Mouse (Mus musculus): ENCODE data around the gene Lrrfip1. TPM values are rescaled to one million over a fixed set of nuclear protein-coding genes. Genes with fewer than 3 reads are reported as not detected.
A peak's percentile ranks its signal among the peaks of the same experiment; 100 is the strongest.

Lrrfip1 gene
- polyA plus RNA-seq, 1 experiment from 2014 or later, result 28.3 TPM

DNA sequence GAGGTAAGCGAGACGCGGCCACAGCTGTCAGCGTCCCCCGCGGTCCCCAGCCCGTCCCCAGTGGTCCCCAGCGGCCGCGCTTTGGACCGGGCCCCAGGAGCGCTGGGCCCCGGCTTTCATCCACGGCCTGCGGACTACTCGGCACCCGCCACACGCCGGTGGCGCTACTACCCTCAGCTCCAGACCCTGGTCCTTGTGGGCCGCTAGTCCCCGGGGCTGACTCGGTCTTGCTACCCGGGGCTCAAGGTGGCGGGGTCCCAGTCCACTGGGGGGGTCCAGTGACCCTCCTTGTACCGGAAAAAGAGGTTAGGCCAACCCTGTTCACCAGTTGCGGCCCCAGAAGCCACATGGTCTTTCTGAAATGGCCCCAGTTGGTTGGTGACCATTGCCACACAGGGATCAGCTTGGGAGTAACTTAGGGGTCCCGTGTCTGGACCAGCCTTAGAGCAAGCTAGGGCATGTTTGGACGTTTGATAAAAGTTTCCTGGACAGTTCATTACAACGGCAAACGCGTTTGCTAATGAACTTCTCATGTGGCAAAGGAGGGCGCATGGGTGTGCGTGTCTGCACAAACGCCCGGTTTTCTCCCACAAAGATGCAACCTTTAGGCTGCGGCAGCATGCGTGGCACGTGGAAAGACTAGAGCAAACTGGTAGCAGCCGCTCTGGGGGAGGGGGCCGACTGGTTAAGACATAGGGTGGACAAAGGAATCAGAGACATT is 514 bp downstream of the Lrrfip1 start:
- peaks cover 6% of the 10 kb centered on the region; the same call in 1 of the 2 replicates for H3K27me3 ChIP-seq
- H3K4me1 ChIP-seq (replicated peaks), result peaks cover 15% of the 10 kb centered on the region
- H3K27ac ChIP-seq, result no peak overlapping the region
- H3K4me3 ChIP-seq (replicated peaks), result peak overlapping the region; percentile 69
- H3K9me3 ChIP-seq, result 0 out of 2 replicates have a peak, but pooled peaks cover 4% of the 10 kb centered on the region
- 2% methylated on average over 40 of the region's 41 CpGs for WGBS
- H3K36me3 ChIP-seq, result no peaks in the 10 kb centered on the region
- H3K4me2 ChIP-seq, result peak overlapping the region; percentile 97
- peak overlapping the region; percentile 78 for H3K9ac ChIP-seq (replicated peaks)
- 0 out of 2 replicates have a peak, but pooled peaks have one; percentile 24 for ATAC-seq (ENCODE audit: insufficient number of reproducible peaks, insufficient read depth, low FRiP score, low TSS enrichment, low read depth)

DNA sequence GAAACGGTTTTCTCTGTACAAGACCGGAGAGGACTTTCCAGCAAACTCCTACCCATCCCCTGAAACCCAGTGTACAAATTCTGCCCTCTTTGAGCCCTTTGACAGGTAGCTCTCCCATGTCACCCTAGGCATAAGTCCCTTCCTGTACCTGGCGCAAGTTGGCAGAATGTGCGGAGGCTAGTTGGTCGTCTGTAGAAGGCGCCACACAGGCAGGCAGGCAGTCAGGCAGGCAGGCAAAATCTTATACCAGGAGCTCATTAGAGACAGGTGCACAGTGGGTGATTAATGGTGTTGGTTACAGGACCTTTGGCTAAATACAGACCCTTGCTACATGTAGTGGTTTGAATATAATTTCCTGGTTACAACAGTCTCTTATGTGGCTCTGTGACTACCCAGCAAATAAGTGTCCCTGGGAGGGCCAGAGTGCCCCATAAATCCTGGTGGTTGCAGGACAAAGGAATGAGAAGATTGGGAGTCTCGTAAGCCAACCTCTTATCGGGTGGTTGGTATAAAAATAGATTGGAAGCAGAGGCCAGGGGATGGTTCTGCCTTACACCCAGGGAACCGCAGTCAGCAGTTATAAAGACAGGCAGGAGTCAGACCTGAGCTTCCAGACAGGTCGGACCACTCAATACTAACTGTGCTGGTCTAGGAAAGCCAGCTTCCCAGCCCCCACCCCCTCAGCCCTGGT is 1.5 kb downstream of the Lrrfip1 start:
- Histone ChIP-seq H3K4me2 (peak overlapping the region; percentile 97), H3K4me1 (replicated peaks) (peaks cover 15% of the 10 kb centered on the region), H3K9ac (replicated peaks) (no peak overlapping the region), H3K36me3 (no peaks in the 10 kb centered on the region), H3K27ac (no peak overlapping the region), H3K9me3 (0 out of 2 replicates have a peak, but pooled peaks cover 4% of the 10 kb centered on the region), H3K4me3 (replicated peaks) (peak overlapping the region; percentile 69; the same call in 1 of the 2 replicates), H3K27me3 (peaks cover 6% of the 10 kb centered on the region; the same call in 1 of the 2 replicates)
- WGBS, result 58% methylated on average over 10 of the region's 10 CpGs
- ATAC-seq (ENCODE audit: insufficient number of reproducible peaks, insufficient read depth, low FRiP score, low TSS enrichment, low read depth), result no peak

DNA sequence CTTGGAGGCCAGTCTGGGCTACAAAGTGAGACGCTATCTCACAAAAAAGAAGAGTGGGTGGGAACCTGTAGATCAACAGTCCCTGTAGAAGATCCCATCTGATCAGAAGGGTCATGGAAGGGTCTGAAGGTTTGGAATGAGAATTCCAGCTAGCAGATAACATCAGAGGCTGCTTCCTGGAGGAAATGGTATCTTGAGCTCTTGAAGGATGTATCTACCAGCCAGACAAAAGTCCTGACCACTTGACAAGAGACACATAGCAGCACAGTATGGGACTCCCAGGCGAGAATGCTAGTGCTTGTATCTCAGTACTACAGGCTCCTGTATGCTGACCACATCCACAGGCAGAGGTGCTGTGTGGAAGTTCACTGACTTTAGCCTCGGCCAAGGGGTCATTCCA is 2.6 kb downstream of the Lrrfip1 start:
- no peaks in the 10 kb centered on the region for H3K9me3 ChIP-seq
- H3K27ac ChIP-seq, result no peak overlapping the region
- no peak overlapping the region for H3K4me2 ChIP-seq
- no peaks in the 10 kb centered on the region for H3K36me3 ChIP-seq
- H3K27me3 ChIP-seq, result peaks cover 6% of the 10 kb centered on the region; the same call in 1 of the 2 replicates
- no peak overlapping the region for H3K9ac ChIP-seq (replicated peaks)
- no peak overlapping the region for H3K4me3 ChIP-seq (replicated peaks)
- 83% methylated on average over 3 of the region's 3 CpGs for WGBS
- H3K4me1 ChIP-seq (replicated peaks), result peaks cover 15% of the 10 kb centered on the region
- ATAC-seq (ENCODE audit: insufficient number of reproducible peaks, insufficient read depth, low FRiP score, low TSS enrichment, low read depth), result no peak

DNA sequence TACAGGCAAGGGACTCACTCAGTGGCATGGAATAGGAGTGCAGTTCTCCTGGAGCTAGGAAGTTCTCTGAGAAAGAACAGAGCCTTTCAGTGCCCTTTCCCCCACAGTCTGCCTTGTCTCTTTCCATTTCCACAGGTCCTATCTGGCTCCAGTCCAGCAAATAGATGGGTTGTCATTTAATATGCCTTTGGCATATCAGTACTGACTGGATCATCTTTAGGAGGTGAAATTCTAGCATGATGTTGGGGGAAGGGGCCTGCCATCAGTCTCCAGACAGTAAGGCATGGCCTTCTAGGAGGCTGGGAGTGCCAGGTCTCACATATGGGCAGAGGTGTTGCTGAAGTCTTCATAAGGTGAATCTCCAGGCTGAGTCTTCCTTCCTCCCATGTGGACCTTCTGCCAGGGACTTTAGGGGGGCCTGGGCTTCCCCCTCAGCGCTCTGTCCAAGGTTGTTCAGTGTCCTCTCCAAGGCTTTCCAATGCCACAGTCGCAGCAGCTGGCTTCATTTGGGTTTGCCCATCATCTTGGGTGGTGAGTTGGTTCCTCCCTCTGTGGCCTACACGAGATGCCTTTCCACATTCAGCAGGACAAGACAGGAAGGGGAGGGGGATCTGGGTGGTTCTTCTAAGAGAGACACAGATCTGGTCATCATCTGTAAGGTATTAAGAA is 3.5 kb downstream of the Lrrfip1 start:
- peaks cover 15% of the 10 kb centered on the region for H3K4me1 ChIP-seq (replicated peaks)
- no peak for ATAC-seq (ENCODE audit: insufficient number of reproducible peaks, insufficient read depth, low FRiP score, low TSS enrichment, low read depth)

DNA sequence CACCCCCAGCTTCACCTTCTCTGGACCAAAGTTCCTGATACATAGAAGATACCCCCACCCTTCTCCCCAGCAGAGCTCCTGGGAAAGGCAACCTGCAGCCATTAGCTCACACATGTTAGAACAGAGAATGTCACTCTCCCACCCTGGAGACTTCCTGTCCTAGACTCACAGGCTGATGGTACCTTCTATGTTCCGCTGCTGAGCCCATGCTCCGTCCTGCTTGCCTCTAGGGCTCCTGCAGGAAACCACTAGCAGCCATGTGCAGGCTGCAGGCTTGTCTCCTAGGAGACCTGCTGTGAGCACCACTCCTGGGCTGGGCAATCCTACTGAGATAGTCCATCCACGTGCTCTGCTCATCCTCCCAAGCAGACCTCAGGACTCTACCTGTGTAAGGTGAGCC is 4.1 kb downstream of the Lrrfip1 start:
- Histone ChIP-seq H3K36me3 (no peaks in the 10 kb centered on the region), H3K4me2 (no peak overlapping the region), H3K4me1 (replicated peaks) (peaks cover 15% of the 10 kb centered on the region), H3K9me3 (no peaks in the 10 kb centered on the region), H3K27me3 (no peaks in the 10 kb centered on the region; the same call in 1 of the 2 replicates), H3K4me3 (replicated peaks) (no peak overlapping the region), H3K27ac (no peak overlapping the region), H3K9ac (replicated peaks) (no peak overlapping the region)
- no peak for ATAC-seq (ENCODE audit: insufficient number of reproducible peaks, insufficient read depth, low FRiP score, low TSS enrichment, low read depth)
- 76% methylated on average over 3 of the region's 3 CpGs for WGBS

More for the DNA sequence above, 3.5 kb downstream of the Lrrfip1 start:
- Histone ChIP-seq H3K27me3 (peaks cover 5% of the 10 kb centered on the region; the same call in 1 of the 2 replicates), H3K36me3 (no peaks in the 10 kb centered on the region), H3K27ac (no peak overlapping the region), H3K9ac (replicated peaks) (no peak overlapping the region), H3K4me3 (replicated peaks) (no peak overlapping the region), H3K4me2 (no peak overlapping the region), H3K9me3 (no peaks in the 10 kb centered on the region)
- WGBS, result 81% methylated on average over 3 of the region's 3 CpGs

DNA sequence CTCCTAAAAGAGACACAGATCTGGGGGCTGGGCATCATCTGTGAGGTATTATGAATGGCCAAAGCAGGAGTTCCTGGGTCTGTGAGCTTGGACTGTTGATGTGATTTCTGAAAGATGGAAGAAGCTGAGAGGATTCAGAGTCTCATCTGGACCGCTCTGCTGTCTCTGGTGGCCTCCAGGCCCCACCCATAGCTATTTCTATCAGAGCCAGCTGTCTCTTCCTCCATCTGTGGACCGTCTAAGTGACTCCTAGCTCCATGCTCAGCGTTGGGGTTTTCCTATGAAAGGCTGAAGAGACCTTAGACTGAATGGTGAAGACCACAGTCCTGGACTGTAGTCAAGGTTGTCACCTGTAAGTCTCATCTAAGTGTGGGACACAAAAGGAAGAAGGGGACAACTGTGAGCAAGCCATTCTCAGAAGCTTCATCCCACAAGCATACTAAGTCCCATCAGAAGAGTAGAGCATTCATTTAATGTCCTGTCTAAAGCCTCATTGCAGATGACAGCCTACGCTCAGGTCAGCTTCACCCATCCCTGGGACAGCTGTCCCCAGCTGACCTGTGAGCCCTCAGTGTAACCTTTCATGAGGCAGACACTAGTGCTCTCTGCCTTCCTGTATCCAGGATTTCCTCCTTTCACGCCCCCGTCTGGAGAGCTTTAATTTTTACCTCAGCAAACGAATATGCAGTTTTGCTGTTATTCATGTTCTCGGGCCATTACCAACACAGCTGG is 5.2 kb downstream of the Lrrfip1 start:
- ATAC-seq (ENCODE audit: insufficient number of reproducible peaks, insufficient read depth, low FRiP score, low TSS enrichment, low read depth), result no peak
- no peak overlapping the region for H3K9ac ChIP-seq (replicated peaks)
- H3K4me1 ChIP-seq (replicated peaks), result peaks cover 15% of the 10 kb centered on the region
- WGBS, result 85% methylated on average over 8 of the region's 8 CpGs
- no peaks in the 10 kb centered on the region; the same call in 1 of the 2 replicates for H3K27me3 ChIP-seq
- H3K27ac ChIP-seq, result no peak overlapping the region
- no peak overlapping the region for H3K4me2 ChIP-seq
- no peaks in the 10 kb centered on the region for H3K9me3 ChIP-seq
- H3K36me3 ChIP-seq, result no peaks in the 10 kb centered on the region
- no peak overlapping the region for H3K4me3 ChIP-seq (replicated peaks)

DNA sequence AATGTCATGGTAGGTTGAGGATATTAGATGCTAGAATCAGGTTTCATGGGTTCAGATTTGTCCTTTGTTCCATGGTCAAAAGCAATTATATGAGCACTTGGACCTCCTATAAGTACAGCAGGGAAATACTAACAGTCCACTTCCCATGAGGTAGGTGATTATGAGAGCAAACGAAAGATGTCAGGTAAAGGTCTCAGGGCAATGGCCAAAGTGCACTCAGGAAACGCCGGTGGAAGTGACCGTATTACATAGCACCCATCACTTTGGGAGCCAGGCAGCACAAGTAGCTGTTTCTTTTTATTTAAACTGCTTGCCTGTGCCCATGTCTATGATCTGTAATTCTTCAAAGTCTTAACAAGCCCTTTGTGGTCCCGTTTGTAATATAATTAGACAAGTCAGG is 7.5 kb downstream of the Lrrfip1 start:
- H3K36me3 ChIP-seq, result no peaks in the 10 kb centered on the region
- no peak overlapping the region for H3K4me2 ChIP-seq
- H3K9ac ChIP-seq (replicated peaks), result no peak overlapping the region
- 76% methylated on average over 5 of the region's 5 CpGs for WGBS
- ATAC-seq (ENCODE audit: insufficient number of reproducible peaks, insufficient read depth, low FRiP score, low TSS enrichment, low read depth), result no peak
- no peaks in the 10 kb centered on the region for H3K27me3 ChIP-seq
- no peaks in the 10 kb centered on the region for H3K4me1 ChIP-seq (replicated peaks)
- no peak overlapping the region for H3K4me3 ChIP-seq (replicated peaks)
- H3K9me3 ChIP-seq, result no peaks in the 10 kb centered on the region
- no peak overlapping the region for H3K27ac ChIP-seq

DNA sequence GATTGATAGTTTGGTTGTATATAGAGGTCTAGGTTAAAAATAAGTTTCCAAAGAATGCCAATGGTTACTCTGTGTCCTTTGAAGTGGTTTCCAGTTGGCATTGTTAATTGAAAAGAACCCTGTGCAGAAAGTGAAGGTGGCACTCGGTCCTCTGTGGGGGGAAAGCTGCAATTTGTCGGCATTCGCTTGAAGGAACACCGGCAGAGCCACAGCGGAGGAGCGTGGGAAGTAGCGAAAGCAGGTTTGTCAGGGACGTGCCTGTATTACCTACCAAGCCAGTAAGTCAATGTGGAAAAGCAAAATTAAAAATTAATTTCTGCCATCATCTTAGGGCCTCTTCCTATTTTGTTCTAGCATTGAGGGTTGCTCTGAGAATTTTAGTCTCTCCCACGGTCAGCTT is 8.2 kb downstream of the Lrrfip1 start:
- WGBS, result 88% methylated on average over 9 of the region's 9 CpGs
- Histone ChIP-seq H3K27ac (no peak overlapping the region), H3K4me1 (replicated peaks) (peaks cover under 1% of the 10 kb centered on the region), H3K4me2 (no peak overlapping the region), H3K9ac (replicated peaks) (no peak overlapping the region), H3K36me3 (no peaks in the 10 kb centered on the region), H3K27me3 (no peaks in the 10 kb centered on the region), H3K9me3 (no peaks in the 10 kb centered on the region), H3K4me3 (replicated peaks) (no peak overlapping the region)
- ATAC-seq (ENCODE audit: insufficient number of reproducible peaks, insufficient read depth, low FRiP score, low TSS enrichment, low read depth), result no peak

DNA sequence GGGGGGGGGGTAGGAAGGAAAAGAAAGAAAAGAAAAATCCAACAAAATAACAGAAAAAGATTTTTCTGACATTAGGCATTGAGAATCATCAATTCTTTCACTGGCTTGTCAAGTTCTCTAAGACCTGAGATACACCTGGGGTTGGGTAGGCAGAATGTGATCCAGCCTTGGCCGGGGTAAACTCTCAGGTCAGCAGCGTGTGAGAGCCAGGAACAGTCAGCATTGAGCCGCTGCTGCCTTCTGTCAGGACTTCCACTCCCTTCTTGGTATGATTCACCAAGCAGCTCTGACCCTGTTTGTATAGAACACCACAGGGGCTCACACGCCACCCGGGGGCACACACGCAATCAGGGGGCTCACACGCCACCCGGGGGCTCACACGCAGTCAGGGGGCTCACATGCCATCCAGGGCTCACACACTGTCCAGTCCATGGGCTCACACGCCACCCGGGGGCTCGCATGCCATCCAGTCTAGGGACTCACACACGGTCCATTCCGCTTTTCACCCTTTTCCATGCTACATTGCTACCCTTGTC is 9.7 kb downstream of the Lrrfip1 start:
- ATAC-seq (ENCODE audit: insufficient number of reproducible peaks, insufficient read depth, low FRiP score, low TSS enrichment, low read depth), result no peak
- no peaks in the 10 kb centered on the region for H3K36me3 ChIP-seq

DNA sequence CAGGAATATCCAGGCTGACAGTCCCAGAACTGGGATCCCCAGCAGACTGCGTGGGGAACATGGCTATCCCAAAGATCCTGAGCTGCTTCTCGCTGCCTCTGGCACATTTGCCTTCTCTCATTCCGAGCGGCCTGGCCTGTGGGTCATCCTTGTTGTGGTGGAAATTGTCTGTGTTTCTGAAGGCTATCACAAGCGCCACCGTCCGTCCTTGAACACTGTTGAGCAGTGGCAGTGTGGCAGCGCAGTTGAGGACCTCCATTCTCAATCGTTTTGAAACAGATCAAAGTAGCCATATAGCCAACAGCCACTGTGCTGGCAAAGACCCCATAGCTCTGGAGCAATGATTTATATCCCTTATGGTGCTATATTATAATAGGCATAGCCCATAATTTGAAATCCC is 10.2 kb downstream of the Lrrfip1 start:
- 87% methylated on average over 9 of the region's 9 CpGs for WGBS
- Histone ChIP-seq H3K9me3 (no peaks in the 10 kb centered on the region), H3K36me3 (no peaks in the 10 kb centered on the region), H3K27me3 (no peaks in the 10 kb centered on the region), H3K4me2 (no peak overlapping the region), H3K27ac (no peak overlapping the region), H3K9ac (replicated peaks) (no peak overlapping the region), H3K4me3 (replicated peaks) (no peak overlapping the region), H3K4me1 (replicated peaks) (peaks cover 15% of the 10 kb centered on the region)
- ATAC-seq (ENCODE audit: insufficient number of reproducible peaks, insufficient read depth, low FRiP score, low TSS enrichment, low read depth), result no peak

More for the DNA sequence above, 9.7 kb downstream of the Lrrfip1 start:
- Histone ChIP-seq H3K27me3 (no peaks in the 10 kb centered on the region), H3K9me3 (no peaks in the 10 kb centered on the region), H3K4me2 (no peak overlapping the region), H3K27ac (no peak overlapping the region), H3K9ac (replicated peaks) (no peak overlapping the region), H3K4me1 (replicated peaks) (peaks cover 12% of the 10 kb centered on the region), H3K4me3 (replicated peaks) (no peak overlapping the region)
- WGBS, result 92% methylated on average over 14 of the region's 14 CpGs

Data from limb, embryonic 12.5 days (tissue).